Mouse (Mus musculus): ENCODE measurements around the gene Caln1. TPM values are rescaled to one million over a fixed set of nuclear protein-coding genes. Genes with fewer than 3 reads are reported as not detected.

Gene Caln1
- polyA plus RNA-seq, 1 experiment from 2014 or later: not detected

Other genes starting within 250 kb of the Caln1 start
- gene Kctd7, start 224.6 kb upstream of the Caln1 start, polyA plus RNA-seq (2014; fragmentation: Nextera tagmentation; extraction: Ambion mirVana): 5.3 and 5.5 TPM in 2 replicates
- gene Rabgef1, start 197.7 kb upstream of the Caln1 start, polyA plus RNA-seq (2014; fragmentation: Nextera tagmentation; extraction: Ambion mirVana): 22.3 and 24.7 TPM in 2 replicates
- gene Tmem248, start 152.4 kb upstream of the Caln1 start, polyA plus RNA-seq (2014; fragmentation: Nextera tagmentation; extraction: Ambion mirVana): 40.6 and 45.5 TPM in 2 replicates
- gene Sbds, start 113.9 kb upstream of the Caln1 start, polyA plus RNA-seq (2014; fragmentation: Nextera tagmentation; extraction: Ambion mirVana): 60.3 and 60.5 TPM in 2 replicates
- 31.5 and 32.4 TPM in 2 replicates for gene Tyw1, start 113.8 kb upstream of the Caln1 start, polyA plus RNA-seq (2014; fragmentation: Nextera tagmentation; extraction: Ambion mirVana)
- gene A330070K13Rik, start 15.2 kb downstream of the Caln1 start, polyA plus RNA-seq (2014; fragmentation: Nextera tagmentation; extraction: Ambion mirVana): not detected in 2 replicates